Mouse (Mus musculus): ENCODE data around the gene BC024978. TPM values are rescaled to one million over a fixed set of nuclear protein-coding genes. Genes with fewer than 3 reads are reported as not detected.

Gene BC024978
- polyA plus RNA-seq, 1 experiment from 2014 or later, result 3.2 TPM

- H3K27me3 ChIP-seq (ENCODE audit: control insufficient read depth, insufficient read depth, low read length), result no peaks in the 10 kb centered on the region
- peak overlapping the region; percentile 91 for H3K9ac ChIP-seq (ENCODE audit: low read length)
- H3K27ac ChIP-seq (ENCODE audit: low read length), result peak overlapping the region; percentile 92; the same call in 1 of the 2 replicates
- peak overlapping the region; percentile 76 for H3K4me2 ChIP-seq (ENCODE audit: low read depth, low read length)
- peaks cover 41% of the 10 kb centered on the region for H3K4me1 ChIP-seq (ENCODE audit: control insufficient read depth, insufficient read depth, low read length)
- H3K4me3 ChIP-seq (replicated peaks; ENCODE audit: low read length), result peak overlapping the region; percentile 91
- H3K36me3 ChIP-seq (ENCODE audit: control insufficient read depth, insufficient read depth, low read length), result no peaks in the 10 kb centered on the region
- 16% methylated on average over 9 of the region's 9 CpGs for WGBS
- ATAC-seq (ENCODE audit: insufficient read depth, low FRiP score), result no peak
- no peaks in the 10 kb centered on the region for H3K9me3 ChIP-seq (replicated peaks; ENCODE audit: control insufficient read depth, low read length)
Measured at GRCm38 (mm10) chr7:27227276-27227675, 31.7 kb downstream of the BC024978 start.

GRCm38 (mm10) chr7:27227676-27228075, 32.1 kb downstream of the BC024978 start:
- Histone ChIP-seq H3K4me3 (replicated peaks; ENCODE audit: low read length) (peak overlapping the region; percentile 91), H3K27me3 (ENCODE audit: control insufficient read depth, insufficient read depth, low read length) (no peaks in the 10 kb centered on the region), H3K36me3 (ENCODE audit: control insufficient read depth, insufficient read depth, low read length) (no peaks in the 10 kb centered on the region), H3K27ac (ENCODE audit: low read length) (peak overlapping the region; percentile 92), H3K9me3 (replicated peaks; ENCODE audit: control insufficient read depth, low read length) (no peaks in the 10 kb centered on the region), H3K9ac (ENCODE audit: low read length) (peak overlapping the region; percentile 91), H3K4me2 (ENCODE audit: low read depth, low read length) (peak overlapping the region; percentile 76), H3K4me1 (ENCODE audit: control insufficient read depth, insufficient read depth, low read length) (peaks cover 41% of the 10 kb centered on the region)
- 2% methylated on average over 10 of the region's 10 CpGs for WGBS
- ATAC-seq (ENCODE audit: insufficient read depth, low FRiP score), result no peak

- Histone ChIP-seq H3K9ac (ENCODE audit: low read length) (peak within 1 kb of the TSS; percentile 91), H3K9me3 (replicated peaks; ENCODE audit: control insufficient read depth, low read length) (no peaks in the 10 kb centered on the region), H3K27ac (ENCODE audit: low read length) (peak within 1 kb of the TSS; percentile 92), H3K4me3 (replicated peaks; ENCODE audit: low read length) (peak within 1 kb of the TSS; percentile 91), H3K4me1 (ENCODE audit: control insufficient read depth, insufficient read depth, low read length) (peaks cover 42% of the 10 kb centered on the region), H3K36me3 (ENCODE audit: control insufficient read depth, insufficient read depth, low read length) (no peaks in the 10 kb centered on the region), H3K27me3 (ENCODE audit: control insufficient read depth, insufficient read depth, low read length) (no peaks in the 10 kb centered on the region), H3K4me2 (ENCODE audit: low read depth, low read length) (peak within 1 kb of the TSS; percentile 76)
- peak; percentile 87 for ATAC-seq (ENCODE audit: insufficient read depth, low FRiP score)
- under 1% methylated on average over 49 of the region's 49 CpGs for WGBS
Measured at GRCm38 (mm10) chr7:27228281-27228821, 32.8 kb downstream of the BC024978 start, which contains the start of gene Itpkc. TSS of gene Itpkc (minus strand) at chr7:27228661.

- Histone ChIP-seq H3K4me1 (ENCODE audit: control insufficient read depth, insufficient read depth, low read length) (peaks cover 45% of the 10 kb centered on the region), H3K4me2 (ENCODE audit: low read depth, low read length) (peak overlapping the region; percentile 76), H3K27ac (ENCODE audit: low read length) (peak overlapping the region; percentile 92), H3K9ac (ENCODE audit: low read length) (peak overlapping the region; percentile 91), H3K27me3 (ENCODE audit: control insufficient read depth, insufficient read depth, low read length) (no peaks in the 10 kb centered on the region), H3K36me3 (ENCODE audit: control insufficient read depth, insufficient read depth, low read length) (no peaks in the 10 kb centered on the region), H3K4me3 (replicated peaks; ENCODE audit: low read length) (peak overlapping the region; percentile 91), H3K9me3 (replicated peaks; ENCODE audit: control insufficient read depth, low read length) (no peaks in the 10 kb centered on the region)
- no peak for ATAC-seq (ENCODE audit: insufficient read depth, low FRiP score)
- 9% methylated on average over 6 of the region's 6 CpGs for WGBS
Measured at GRCm38 (mm10) chr7:27228865-27229264, 33.3 kb downstream of the BC024978 start.

- Histone ChIP-seq H3K36me3 (ENCODE audit: control insufficient read depth, insufficient read depth, low read length) (no peaks in the 10 kb centered on the region), H3K27me3 (ENCODE audit: control insufficient read depth, insufficient read depth, low read length) (no peaks in the 10 kb centered on the region), H3K9me3 (replicated peaks; ENCODE audit: control insufficient read depth, low read length) (no peaks in the 10 kb centered on the region), H3K4me1 (ENCODE audit: control insufficient read depth, insufficient read depth, low read length) (peaks cover 28% of the 10 kb centered on the region), H3K4me2 (ENCODE audit: low read depth, low read length) (no peak overlapping the region), H3K27ac (ENCODE audit: low read length) (no peak overlapping the region), H3K9ac (ENCODE audit: low read length) (no peak overlapping the region), H3K4me3 (replicated peaks; ENCODE audit: low read length) (no peak overlapping the region)
- no peak for ATAC-seq (ENCODE audit: insufficient read depth, low FRiP score)
- 82% methylated on average over 4 of the region's 4 CpGs for WGBS
Measured at GRCm38 (mm10) chr7:27230781-27231180, 35.2 kb downstream of the BC024978 start.

GRCm38 (mm10) chr7:27231693-27232331, 36.2 kb downstream of the BC024978 start:
- no peak for ATAC-seq (ENCODE audit: insufficient read depth, low FRiP score)
- peak overlapping the region; percentile 58 for H3K27ac ChIP-seq (ENCODE audit: low read length)
- WGBS, result 51% methylated on average over 7 of the region's 7 CpGs

GRCm38 (mm10) chr7:27232781-27233281, 37.2 kb downstream of the BC024978 start, which contains the start of gene Coq8b:
TSS of gene Coq8b (plus strand) at chr7:27233023.
- Histone ChIP-seq H3K4me2 (ENCODE audit: low read depth, low read length) (peak within 1 kb of the TSS; percentile 80), H3K9me3 (replicated peaks; ENCODE audit: control insufficient read depth, low read length) (no peaks in the 10 kb centered on the region), H3K27me3 (ENCODE audit: control insufficient read depth, insufficient read depth, low read length) (no peaks in the 10 kb centered on the region), H3K4me1 (ENCODE audit: control insufficient read depth, insufficient read depth, low read length) (peaks cover 16% of the 10 kb centered on the region), H3K27ac (ENCODE audit: low read length) (peak within 1 kb of the TSS; percentile 58), H3K36me3 (ENCODE audit: control insufficient read depth, insufficient read depth, low read length) (0 out of 2 replicates have a peak, but pooled peaks cover 2% of the 10 kb centered on the region), H3K9ac (ENCODE audit: low read length) (peak within 1 kb of the TSS; percentile 76), H3K4me3 (replicated peaks; ENCODE audit: low read length) (peak within 1 kb of the TSS; percentile 72)
- peak; percentile 88 for ATAC-seq (ENCODE audit: insufficient read depth, low FRiP score)
- WGBS, result under 1% methylated on average over 25 of the region's 25 CpGs

More at GRCm38 (mm10) chr7:27231693-27232331, 36.2 kb downstream of the BC024978 start:
- Histone ChIP-seq H3K36me3 (ENCODE audit: control insufficient read depth, insufficient read depth, low read length) (no peaks in the 10 kb centered on the region), H3K27me3 (ENCODE audit: control insufficient read depth, insufficient read depth, low read length) (no peaks in the 10 kb centered on the region), H3K4me2 (ENCODE audit: low read depth, low read length) (no peak overlapping the region), H3K9me3 (replicated peaks; ENCODE audit: control insufficient read depth, low read length) (no peaks in the 10 kb centered on the region), H3K9ac (ENCODE audit: low read length) (no peak overlapping the region), H3K4me1 (ENCODE audit: control insufficient read depth, insufficient read depth, low read length) (peaks cover 18% of the 10 kb centered on the region), H3K4me3 (replicated peaks; ENCODE audit: low read length) (no peak overlapping the region)

- Histone ChIP-seq H3K9me3 (replicated peaks; ENCODE audit: control insufficient read depth, low read length) (no peaks in the 10 kb centered on the region), H3K4me3 (replicated peaks; ENCODE audit: low read length) (peak overlapping the region; percentile 72), H3K36me3 (ENCODE audit: control insufficient read depth, insufficient read depth, low read length) (0 out of 2 replicates have a peak, but pooled peaks cover 2% of the 10 kb centered on the region), H3K27ac (ENCODE audit: low read length) (peak overlapping the region; percentile 43), H3K27me3 (ENCODE audit: control insufficient read depth, insufficient read depth, low read length) (no peaks in the 10 kb centered on the region), H3K4me2 (ENCODE audit: low read depth, low read length) (peak overlapping the region; percentile 80), H3K9ac (ENCODE audit: low read length) (peak overlapping the region; percentile 76), H3K4me1 (ENCODE audit: control insufficient read depth, insufficient read depth, low read length) (peaks cover 16% of the 10 kb centered on the region)
- ATAC-seq (ENCODE audit: insufficient read depth, low FRiP score), result no peak
- WGBS, result 7% methylated on average over 6 of the region's 6 CpGs
Measured at GRCm38 (mm10) chr7:27233300-27233699, 37.7 kb downstream of the BC024978 start.

GRCm38 (mm10) chr7:27235726-27236125, 40.1 kb downstream of the BC024978 start:
- H3K9me3 ChIP-seq (replicated peaks; ENCODE audit: control insufficient read depth, low read length), result no peaks in the 10 kb centered on the region
- 92% methylated on average over 2 of the region's 2 CpGs for WGBS

More at GRCm38 (mm10) chr7:27235726-27236125, 40.1 kb downstream of the BC024978 start:
- no peak overlapping the region for H3K27ac ChIP-seq (ENCODE audit: low read length)
- H3K36me3 ChIP-seq (ENCODE audit: control insufficient read depth, insufficient read depth, low read length), result 0 out of 2 replicates have a peak, but pooled peaks cover 7% of the 10 kb centered on the region
- peaks cover 12% of the 10 kb centered on the region for H3K4me1 ChIP-seq (ENCODE audit: control insufficient read depth, insufficient read depth, low read length)
- H3K27me3 ChIP-seq (ENCODE audit: control insufficient read depth, insufficient read depth, low read length), result no peaks in the 10 kb centered on the region
- no peak overlapping the region for H3K4me3 ChIP-seq (replicated peaks; ENCODE audit: low read length)
- H3K9ac ChIP-seq (ENCODE audit: low read length), result no peak overlapping the region
- H3K4me2 ChIP-seq (ENCODE audit: low read depth, low read length), result no peak overlapping the region
- no peak for ATAC-seq (ENCODE audit: insufficient read depth, low FRiP score)

Measured in stomach, embryonic 16.5 days (tissue).